Mouse (Mus musculus) right cerebral cortex, postnatal 36 days (tissue): ENCODE measurements at regions not wholly inside any gene's neighbourhood (a gene's known extent, or its start where the extent isn't known, plus 50 kb on each side); places are given as distances from the start of the nearest gene placed in this dataset.

Experiments used
- DNase-seq, 2 experiments: peaks; one replicate each; pipeline ENCODE4 v3.0.0; 2022; ENCODE audit warnings: low spot score in 2 of 2, mixed read lengths in 1 of 2

DNA sequence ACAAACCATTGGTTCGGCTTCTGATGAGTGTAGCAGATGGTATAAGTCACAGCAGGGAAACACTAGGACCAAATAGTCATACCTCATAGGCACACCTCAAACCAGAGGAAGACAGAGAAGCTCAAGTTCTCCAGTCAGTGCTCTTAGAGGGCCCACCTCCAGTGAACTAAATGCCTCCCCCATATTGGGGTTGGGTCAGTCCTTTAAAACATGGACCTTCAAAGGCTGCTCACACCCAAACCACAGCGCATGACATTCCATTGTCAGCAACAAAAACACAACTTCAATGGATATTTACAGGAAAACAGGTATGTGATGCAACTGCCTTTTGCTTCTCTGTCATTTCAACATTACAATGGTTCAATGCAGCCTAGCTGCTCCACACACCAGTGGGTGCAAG is 65.1 kb upstream of the Ttc29 start:
- DNase-seq = no peak

DNA sequence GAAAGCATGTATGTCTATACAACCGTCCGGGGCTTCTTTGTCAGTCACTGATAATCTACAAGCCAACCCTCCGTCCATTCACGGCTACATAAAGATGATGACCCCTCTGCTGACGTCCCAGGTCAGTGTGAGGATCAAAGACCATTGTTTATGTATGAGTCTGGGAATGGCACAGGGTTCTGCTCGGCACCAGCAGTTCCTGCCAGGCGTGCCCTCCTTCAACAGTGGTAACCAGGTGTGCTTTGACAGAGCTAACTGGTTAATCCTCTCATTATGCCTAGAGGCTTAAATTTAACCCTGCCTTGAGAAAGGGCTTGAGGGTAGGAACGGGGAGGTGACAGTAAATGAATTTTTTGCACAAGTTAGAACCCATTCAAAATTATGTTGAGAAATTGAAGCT is 58.2 kb upstream of the Ttc29 start:
- no peak for DNase-seq

GRCm38 (mm10) chr8:78162046-78162445 is 51.1 kb upstream of the Ttc29 start:
- no peak for DNase-seq

DNA sequence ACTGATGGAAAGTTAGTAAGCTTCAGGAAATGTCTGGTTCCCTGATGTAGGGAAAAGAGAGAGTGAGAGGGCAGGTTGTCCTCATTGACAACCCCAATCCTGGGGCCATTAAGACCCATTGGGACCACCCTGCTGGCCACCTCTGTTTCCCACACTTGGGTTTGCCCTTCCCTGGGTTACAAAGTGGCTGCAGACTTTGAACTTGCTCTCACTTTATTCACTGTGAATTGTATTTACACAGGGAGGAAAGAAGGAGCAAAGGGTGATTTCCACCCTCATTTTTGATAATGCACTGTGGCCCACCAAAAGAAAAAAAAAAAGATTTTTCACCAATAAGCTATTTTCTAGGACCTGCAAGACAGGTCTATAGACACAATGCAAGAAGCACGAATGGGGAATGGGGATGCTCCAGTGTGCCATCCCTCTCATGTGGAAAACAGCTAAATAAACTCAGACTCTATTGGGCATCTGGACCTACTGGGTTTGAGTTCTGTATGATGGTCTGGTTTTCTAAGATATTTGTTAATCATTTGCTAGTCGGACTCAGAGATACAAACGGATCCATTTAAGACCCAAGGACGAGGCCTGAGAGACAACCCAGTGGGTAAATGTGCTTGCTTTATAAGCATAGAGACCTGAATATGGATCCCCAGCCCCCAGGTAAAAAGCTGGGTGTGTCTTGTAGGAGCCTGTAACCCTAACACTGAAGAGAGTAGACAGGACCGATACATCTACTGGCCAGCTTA is 50.2 kb upstream of the Ttc29 start:
- no peak for DNase-seq
